Mouse (Mus musculus) mouse trophoblast stem cell (cell line): ENCODE measurements around the gene Ascc1.

Source experiments
- in situ Hi-C, 2 experiments: fragments of 300-500 bp; cut with MseI, MboI; formaldehyde crosslinking; loops; 2 replicates in 1 of 2; 3 replicates in 1 of 2; pipeline ENCODE4 v1.15.1; 2025

Ascc1 gene

DNA sequence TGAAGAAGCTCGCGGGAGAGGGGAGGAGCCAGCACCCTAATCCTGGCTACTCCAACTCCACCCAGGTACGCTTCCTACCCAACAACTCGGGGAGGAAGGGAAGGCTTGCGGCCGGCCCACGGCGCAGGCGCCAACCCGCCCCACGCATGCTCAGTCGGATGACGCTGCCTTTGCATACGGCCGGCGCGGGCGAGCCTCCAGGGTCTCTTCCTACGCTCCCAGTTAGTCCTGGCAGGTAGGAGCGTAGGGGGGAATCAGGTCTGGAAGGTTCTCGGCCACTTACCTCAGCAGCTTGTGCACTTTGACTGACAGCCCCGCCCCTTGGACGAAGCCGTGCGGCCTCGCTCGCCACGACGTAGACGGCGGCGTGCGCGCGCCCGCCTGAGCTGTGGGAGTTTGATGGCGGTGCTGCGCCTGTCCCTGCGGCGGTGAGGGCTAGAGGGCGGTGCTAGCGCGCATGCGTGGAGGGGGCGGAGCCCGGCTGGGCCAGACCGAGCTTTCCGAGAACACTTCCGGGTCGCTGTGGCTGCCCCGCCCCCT lies at the start of gene Ascc1, which contains the start of gene Anapc16:
TSS of gene Ascc1 (plus strand) at position 133 of the 540 bp plus-strand sequence.
TSS of gene Anapc16 (minus strand) at position 463 of the 540 bp plus-strand sequence.
- in situ Hi-C loops: no loop called here

DNA sequence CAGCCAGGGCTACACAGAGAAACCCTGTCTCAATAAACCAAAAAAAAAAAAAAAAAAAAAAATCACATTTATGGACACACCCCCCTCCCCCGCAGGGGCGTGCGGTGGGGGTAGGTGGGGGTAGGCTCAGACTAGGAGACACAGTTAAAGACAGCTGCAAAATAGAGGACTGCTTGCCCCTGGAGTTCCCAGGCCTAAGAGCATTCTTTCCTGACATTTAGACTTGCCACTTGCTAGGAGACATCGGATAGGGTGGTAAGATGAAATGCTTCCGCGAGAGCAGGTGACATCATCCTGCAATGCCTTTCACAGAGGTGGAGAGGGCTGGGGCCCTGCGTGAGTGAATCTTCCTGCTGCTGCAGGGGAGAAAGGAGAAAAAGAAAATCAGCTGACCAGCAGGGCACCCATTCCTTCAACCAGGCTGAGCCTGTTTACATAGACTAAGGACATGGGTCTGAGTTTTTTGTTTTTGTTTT lies 49.0 kb upstream of the Ascc1 start:
- in situ Hi-C loops: no loop called here

DNA sequence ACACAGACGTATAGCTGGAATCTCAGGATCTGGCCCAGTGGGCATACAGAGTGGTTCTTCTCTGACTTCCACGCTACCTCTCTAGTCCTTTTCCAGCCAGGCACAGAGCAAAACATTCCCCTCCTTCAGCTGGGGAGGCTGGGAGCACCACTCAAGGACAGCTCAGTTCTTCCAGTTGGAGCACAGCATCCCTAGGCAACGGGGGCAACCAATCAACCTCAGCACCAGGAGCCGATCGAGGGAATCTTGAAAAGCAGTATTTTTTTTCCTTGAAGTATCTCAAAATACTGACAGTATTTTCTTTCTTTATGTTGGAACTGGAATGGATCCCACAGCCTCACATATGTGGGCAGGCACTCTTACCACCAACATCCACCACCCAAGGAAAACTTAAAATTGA lies 45.9 kb upstream of the Ascc1 start:
- in situ Hi-C loops: no loop called here

DNA sequence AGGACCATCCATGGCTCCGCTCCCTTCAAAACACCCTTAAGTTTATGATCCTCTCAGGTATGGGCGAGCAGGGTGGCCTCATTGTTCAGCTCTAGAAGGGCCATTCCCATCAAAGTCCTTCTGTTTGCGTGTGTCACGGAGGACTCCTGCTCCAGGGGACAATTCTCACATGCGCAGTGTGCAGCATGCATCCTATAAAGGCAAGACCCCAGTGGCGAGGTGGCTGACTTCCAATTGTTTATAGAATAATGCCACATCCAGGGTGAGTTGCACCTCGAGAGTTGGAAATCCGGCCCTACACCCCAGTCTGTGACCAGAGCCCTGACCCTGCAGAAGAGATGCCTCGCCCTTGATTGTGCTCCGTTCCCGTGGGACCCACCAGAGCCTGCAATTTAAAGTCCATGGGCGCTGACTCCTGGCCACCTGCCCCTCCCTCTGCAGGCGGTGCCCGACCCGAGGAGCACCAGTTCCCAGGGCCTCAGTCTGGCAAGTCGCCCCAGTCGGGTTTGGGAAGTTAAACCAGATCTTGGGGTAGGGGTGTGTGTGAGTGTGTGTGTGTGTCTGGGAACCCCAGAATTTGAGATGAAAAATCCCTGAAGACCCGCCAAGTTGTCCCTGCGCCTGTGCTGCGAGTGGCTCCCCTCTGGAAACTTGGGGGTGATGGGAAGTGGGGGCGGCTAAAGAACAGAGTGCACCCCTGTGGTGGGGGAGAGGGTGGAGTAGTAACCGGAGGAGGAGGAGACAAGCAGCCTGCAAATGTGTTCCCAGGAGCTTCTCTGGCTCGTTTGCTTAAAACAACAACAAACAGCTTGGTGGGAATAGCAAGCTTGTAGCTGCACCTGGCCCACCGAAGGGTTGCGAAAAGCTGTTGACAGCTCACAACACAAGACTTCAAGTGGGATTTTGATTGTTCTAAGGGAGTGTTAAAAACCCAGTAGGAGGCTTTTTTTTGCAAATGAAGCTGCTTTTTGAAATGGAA lies 45.1 kb upstream of the Ascc1 start:
- in situ Hi-C loops: no loop called here

DNA sequence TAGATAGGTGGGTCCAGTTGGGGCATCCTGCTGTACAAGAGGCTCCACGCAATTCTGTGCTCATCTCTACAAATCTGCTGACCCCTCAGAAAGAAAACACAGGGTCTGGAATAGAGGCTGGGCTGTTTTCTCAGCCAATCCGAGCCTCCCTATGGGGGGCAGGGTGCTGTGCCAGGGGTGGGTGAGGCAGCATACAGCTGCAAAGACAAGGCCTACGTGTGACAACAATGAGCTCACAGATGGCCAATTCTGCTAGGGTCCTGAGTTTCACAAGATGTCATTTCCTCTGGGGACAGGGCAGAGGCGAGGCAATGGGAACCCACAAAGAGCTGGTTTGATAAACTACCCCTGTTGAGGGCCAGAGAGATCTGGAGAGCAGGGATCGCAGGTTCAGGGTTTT lies 44.1 kb upstream of the Ascc1 start:
- in situ Hi-C loops: no loop called here

DNA sequence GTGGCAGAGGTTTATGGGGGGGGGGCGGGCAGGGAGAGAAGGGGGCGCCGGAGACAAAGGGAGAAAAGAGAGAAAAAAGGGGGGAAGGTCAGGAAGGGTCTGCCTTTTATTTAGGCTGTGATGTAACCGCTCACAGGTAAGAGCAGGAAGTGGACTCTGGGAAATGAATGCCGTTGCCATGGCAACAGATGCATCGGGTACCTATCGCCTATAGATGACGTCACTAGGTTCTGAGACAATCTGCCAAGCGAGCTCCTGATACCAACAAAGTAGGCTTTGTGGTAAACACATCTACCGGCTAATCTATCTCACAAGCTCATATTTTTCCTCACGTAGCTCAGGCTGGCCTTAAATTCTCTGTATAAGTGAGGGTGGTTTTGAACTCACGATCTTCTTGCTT lies 43.1 kb upstream of the Ascc1 start:
- in situ Hi-C loops: no loop called here

DNA sequence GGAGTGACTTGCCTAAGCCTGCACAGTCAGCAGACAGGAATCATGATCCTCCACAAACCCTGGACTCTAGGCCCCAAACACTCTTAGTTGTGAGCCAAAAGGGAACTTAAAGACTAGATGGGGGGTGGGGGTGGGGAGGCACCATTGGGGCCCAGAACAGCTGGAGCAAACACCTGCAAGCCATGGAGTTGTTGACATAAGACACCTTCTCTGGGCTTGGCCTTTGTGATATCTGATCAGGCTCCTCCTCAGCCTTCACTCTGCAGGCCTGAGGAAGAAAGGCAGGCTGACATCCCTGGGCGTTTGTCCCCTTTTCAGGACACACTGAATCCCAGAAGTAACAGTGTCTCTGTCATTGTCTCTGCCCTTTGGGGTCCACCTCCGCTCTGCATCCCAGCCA lies 39.0 kb upstream of the Ascc1 start:
- in situ Hi-C loops: no loop called here

DNA sequence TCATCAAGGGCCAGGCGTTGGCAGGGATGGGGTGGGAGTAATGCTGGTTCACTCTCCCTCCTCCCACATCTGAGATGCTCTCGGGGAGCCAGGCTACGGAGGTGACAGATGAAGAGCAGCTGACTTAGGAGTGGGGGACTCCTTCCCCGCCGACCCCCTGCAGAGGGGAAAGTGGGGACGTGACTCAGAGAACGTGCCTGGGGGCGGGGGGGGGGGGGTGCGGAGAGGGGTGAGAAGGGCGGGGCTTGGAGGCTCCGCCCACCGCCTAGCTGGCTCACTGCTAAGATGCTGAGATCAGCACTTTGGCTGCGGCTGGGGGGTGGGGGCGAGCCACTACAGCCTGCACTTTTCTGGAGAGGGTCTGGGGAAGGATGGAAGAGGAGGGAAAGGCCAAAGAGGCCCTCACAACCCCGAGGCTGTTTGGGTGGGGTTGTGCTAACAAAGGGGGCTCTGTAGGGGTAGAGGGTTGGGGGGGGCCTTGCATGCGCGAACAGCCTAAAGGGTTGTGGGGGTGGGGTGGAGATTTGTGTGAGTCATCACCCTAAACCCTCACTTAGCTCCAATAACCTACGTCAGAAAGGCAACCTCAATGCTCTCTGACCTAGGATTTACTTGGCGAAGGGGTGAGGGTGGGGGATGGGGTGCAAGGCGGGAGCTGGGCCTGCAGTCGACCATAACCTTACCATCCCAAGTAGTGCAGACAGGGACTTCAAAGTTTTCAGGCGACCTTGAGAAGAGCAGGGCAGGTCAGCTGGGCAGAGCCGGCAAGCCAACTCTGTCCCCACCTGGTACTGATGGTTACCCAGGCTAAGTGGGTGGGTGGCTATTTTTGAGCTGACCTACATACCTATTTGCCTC lies 37.9 kb upstream of the Ascc1 start:
- in situ Hi-C loops: no loop called here

DNA sequence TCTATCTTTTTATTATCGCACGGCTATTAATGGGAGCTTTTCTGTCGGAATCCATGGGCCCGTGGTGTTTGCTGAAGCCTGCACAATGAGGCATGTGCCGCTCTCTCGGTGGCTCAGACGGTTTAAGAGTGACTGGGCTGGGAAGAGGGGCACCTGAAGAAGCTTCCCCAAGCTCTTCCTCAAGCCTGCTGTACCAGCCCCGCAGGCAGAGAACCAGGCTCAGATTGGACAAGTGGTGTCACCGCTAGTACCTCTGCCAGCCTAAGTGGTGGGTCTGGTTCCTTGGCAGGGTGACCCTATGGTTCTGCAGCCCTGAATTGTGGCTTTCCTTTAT lies 37.3 kb upstream of the Ascc1 start:
- in situ Hi-C loops: no loop called here

DNA sequence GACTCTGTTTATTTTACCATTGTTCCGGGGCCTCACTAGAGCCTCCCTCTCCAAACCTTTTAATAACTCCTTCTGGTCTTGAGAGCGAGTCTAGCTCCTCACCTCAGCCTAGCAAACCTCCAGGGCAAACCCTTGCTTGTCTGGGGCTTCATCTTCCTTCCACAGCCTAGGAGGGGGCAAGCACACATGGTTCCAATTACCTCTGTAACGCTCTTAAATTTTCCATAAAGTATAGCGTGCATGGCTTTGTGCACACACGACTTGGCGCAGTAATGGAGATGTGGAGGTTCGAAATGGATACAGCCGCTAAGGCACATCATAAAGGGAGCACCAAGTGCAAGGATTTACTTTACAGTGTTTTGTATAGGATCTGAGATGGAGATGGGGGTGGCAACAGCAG lies 36.8 kb upstream of the Ascc1 start:
- in situ Hi-C loops: no loop called here

DNA sequence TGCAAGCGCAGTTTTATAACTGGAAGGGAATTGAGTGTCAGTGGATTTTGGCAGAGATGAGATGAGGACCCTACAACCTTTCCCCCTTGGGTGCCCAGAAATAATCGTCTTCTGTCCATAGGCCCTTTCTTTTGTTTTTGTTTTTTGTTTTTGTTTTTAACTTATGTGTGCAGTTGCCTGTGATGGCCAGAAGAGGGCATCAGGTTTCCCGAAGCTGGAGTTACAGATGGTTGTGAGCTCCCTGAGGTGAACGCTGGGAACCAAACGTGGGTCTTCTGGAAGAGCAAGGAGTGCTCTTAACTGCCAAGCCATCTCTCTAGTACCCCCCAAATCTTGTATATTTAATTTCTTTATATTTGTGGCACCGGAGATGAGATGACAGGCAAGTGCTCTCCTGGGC lies 35.9 kb upstream of the Ascc1 start:
- in situ Hi-C loops: no loop called here

DNA sequence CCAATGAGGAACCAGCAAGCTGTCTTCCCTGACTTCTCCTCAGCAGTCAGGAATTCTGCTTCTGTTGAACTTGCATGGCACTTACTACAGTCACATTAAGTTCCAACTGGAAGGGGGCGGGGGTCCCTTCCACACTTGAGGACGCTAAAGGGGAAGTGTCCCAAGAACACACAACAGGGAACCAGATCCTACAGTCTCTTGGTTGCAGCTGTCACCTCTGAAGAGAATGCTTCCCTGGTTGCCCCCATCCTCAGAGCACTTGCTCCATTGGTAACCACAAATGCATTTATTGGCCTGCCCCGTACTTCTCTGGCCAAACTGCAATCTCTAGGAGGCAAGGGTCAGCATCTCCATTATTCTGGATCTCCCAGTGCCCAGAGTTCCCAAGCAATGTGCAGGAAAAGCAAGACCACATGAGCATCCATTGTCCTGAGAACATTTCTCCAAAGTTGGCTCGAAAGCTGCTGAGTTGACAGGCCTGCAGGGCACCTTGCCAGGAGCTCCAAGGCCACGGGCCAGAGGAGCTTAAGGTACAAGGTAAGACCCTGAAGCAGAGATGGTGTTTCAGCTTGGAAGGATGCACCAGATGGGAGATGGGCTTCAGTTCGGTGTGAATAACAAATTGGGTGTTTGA lies 35.2 kb upstream of the Ascc1 start:
- in situ Hi-C loops: no loop called here

DNA sequence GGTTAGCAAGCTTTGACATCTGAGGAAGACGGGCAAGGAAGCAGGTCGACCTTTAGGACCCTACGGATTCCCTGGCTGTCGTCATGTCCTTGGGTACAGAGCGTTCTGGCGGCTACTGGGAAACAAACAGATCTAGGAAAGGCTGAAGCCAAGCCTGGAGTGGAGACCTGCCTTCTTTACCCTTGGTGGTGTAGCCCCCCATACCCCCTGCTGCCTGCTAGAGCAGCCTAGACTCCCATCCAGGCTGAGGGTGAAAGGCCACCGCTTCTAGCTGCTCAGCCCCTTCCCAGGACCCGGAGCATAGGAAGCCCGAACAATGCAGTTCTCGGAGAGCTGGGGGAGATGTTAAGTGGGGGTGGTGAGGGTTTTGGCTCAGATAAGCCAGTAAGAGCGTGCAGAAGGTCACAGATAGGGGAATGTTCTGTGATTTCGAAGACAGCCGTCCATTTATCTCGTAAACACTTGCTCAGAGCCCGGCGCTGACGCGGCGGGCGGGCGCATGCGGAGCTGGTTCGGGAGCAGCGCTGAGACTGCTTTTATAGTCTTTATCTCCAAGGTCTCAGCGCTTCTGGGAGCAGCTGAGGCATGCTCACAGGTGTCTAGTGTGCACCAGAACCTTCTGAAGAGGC lies 32.7 kb upstream of the Ascc1 start:
- in situ Hi-C loops: no loop called here

DNA sequence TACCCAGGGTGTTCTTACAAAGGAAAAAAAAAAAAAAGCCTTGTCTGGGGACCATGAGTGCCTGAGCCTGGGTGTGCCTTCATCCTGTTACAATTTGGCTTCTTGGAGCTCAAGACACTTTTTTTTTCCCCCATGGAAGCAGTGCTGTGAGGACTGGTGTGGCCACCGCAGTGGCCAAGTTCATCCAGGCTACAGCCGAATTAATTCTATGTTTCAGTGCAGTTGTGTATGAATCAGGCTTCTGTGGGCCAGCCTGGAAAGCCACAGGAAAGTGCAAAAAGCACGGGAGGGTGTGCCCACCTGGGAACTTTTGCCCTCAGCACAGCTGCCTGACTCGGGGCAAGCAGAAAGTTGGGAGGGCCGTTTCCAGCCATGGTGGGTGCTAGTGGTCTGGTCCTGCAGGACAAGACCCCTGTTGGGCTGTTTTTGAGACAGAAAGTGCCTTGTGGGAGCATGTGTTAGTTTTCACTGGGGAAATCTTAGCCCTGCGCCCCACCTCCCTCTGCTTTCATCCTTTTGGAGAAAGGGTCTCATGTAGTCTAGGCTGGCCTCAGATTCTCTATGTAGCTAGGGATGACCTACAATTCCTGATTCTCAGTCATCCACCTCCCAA lies 32.0 kb upstream of the Ascc1 start:
- in situ Hi-C loops: no loop called here

DNA sequence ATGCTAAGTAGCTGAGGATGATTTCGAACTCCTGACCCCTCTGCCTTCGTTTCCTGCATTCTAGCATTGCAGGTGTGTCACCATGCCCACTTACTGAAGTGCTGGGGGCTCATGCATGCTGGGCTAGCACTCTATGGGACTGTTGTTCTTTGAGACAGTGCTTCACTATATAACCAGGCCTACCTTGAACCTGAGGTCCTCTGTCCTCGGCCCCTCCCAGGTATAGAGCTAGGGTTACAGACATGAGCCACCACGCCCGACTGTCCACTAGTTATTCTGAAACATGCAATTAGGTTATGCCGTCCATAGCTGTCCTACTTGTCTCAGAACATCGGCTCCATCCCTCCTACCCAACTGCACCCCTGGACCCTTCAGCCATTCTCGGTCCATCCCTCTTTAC lies 30.8 kb upstream of the Ascc1 start:
- in situ Hi-C loops: no loop called here

DNA sequence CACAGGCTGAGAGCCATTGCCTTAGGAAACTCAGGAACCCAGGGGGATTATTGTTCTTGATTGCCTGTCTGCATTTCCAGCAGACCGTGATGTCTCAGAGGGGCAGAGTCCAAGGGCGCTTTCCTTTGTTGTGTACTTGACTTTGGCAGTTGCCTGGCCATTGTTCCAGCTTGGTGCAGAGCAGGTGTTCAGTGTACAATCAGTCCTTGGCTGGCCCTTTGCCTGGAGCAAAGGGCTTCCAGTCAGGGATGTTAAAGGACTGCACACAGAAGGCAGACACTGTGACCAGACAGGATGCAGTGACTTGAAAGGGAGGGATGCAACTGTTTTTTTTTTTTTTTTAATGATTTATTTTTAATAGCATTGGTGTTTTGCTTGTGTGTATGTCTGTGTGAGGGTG lies 30.1 kb upstream of the Ascc1 start:
- in situ Hi-C loops: no loop called here

DNA sequence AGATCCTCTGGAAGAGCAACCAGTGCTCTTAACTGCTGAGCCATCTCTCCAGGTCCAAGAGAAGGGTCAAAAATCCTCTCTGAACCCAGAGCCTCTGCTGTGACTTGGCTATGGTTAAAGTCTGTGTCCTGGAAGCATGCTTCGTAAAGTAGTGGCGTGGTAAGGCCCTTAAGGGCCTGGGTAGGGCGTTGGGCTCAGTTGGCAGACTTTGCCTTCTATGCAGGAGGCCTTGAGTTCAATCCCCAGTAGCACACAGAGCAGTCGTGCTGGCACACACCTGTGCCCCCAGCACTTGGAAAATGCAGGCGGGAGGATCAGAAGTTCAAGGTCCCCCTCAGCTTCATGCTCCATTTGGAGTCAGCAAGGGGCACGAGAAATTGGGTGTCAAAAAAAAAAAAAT lies 29.6 kb upstream of the Ascc1 start:
- in situ Hi-C loops: no loop called here

DNA sequence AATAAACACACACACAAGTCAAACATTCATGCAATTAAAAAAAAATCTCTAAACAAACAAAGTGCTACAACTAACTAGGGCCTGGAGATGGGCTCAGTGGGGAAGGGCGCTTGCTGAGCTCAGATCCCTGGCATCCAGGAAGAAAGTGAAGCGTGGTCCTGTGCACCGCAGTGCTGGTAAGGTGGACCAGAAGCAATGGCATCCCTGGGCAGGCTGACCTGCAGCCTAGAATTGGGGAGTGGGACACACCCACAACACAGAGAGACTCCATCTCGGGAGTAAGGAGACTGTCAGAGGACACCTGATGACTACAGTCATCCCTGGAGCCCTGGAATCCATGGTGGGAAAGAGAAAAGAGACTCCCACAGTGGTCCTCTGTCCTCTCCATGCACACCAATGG lies 29.2 kb upstream of the Ascc1 start:
- in situ Hi-C loops: no loop called here

DNA sequence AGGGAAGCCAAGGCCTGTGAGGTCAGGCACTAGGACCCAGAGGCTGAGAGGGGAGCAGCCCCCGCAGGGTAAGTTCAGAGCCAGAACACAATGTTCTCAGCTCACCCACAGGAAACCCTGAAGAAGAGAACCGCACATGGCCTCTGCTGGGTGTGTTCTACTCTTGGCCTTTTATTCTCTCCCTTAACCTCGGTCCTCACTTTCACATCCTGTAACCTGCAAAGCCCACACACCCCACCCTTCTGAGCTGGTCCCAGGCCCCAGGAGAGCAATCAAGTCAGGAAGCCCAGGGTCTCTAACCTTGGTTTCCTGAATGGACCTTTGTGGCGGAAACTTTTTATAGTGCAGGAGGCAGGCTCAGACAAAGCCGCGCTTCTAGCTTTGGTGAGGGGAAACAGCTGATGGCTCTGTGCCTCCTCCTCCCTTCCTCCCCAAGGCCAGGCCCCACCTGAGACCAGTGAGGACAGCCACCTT lies 28.4 kb upstream of the Ascc1 start:
- in situ Hi-C loops: no loop called here

DNA sequence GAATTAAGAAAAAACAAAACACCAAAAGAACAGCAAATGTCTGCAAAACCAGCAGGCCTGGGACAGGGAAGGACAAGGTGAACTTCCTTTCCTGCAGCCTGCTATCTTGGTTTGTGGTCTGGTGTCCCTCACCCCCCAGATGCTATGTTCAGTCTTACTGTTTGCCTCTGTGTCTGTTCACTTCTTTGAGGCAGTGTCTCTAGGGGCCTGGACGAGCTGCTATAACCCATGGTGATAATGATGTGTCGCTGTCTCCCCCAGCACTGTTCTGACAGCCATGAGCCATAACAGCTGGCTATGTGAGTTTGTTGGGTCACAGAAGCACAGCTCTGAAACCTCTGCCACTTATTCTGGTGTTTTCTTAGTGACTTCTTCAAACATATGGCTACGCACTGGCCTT lies 27.8 kb upstream of the Ascc1 start:
- in situ Hi-C loops: no loop called here

DNA sequence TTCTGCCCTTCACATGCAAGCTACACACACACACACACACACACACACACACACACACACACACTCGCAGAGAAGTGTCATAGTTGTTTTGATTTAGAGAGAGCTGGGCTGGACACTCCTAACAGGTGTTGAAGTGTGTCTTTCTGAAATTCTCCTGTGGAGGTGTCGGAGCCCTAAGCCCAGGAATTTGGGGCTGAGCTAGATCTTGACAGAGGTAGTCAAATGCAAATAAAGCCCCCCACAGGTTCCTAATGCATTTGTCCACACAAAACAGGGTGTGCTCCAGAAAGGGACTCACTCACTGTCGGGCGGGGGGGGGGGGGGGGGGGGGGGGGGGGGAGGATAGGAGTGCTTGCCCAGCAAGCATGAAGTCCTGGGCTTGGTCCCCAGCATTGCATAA lies 25.5 kb upstream of the Ascc1 start:
- in situ Hi-C loops: no loop called here
